Mouse (Mus musculus) kidney, adult 9 months (tissue): ENCODE measurements around the gene Tpo.
A peak's percentile ranks its signal among the peaks of the same experiment; 100 is the strongest.

Experiments
- DNase-seq: peaks from one replicate; pipeline ENCODE4 v3.0.0; 2022

The Tpo gene

GRCm38 (mm10) chr12:30076316-30076715, 56.1 kb downstream of the Tpo start:
- no peak for DNase-seq

GRCm38 (mm10) chr12:30069321-30069720, 63.1 kb downstream of the Tpo start:
- DNase-seq: peak; percentile 24

DNA sequence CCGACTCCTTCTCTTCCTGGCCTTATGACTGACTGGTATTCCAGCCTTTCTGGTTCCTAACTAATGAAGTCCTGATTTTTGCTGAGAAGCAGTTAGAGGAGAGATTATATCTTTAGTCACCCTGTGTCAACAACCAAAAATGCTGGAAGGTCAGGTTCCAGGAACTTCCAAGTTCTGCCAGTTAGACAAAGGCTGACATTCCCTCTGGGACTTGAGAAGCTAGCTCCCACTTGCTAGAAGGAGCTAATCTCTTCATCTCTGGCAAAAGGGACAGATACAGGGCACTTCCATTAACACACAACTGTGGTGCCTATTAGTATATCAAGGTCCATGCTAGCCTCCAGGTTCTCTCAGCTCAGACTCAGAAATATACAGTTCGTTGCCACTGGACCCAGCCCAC, 64.6 kb downstream of the Tpo start:
- no peak for DNase-seq

DNA sequence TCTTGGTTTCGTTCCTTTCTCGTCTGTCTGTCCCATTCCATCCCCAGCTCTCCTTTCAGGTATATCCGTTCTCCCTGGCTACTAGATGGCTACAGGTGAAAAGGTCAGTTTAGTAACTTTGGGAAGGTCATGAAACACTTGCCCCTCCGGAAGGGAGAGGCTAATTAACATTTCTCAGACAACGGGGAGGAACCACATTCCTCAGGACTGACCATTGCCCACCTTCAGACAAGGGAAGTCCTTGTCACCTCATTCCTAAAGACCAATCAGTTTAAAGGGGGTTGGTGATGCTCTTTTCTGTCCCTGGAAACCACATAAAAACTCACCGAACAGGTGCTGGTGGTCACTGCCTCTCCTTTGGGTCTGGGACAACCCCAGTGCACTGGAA, 70.3 kb downstream of the Tpo start:
- no peak for DNase-seq

DNA sequence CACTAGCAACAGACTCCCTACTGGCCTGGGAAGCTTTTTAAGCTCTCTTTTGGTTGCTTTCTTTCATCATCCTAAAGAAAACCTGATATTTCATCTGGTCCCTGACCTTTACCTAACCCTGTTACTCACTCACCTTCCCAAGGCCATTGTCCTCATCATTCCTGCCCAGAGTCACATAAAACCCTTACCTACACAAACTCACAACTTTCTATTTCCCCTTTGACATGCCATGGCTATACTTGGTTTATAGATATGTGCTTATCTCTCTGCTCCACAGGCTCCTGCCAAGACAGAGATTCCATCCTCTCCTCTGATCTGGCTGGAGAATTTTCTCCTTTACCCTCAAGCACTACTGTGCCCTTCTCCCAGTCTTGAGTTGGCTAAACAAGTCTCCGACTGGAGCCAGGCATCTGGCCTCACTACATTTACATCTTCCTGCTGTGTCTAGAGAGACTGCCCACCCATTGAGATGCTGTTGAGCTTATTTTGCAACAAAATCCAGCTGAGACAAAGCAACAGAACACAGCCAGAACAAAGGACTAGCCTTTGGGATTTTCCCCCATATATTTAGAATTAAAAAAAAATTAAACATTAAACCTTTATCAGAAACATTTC, 70.8 kb downstream of the Tpo start:
- no peak for DNase-seq

DNA sequence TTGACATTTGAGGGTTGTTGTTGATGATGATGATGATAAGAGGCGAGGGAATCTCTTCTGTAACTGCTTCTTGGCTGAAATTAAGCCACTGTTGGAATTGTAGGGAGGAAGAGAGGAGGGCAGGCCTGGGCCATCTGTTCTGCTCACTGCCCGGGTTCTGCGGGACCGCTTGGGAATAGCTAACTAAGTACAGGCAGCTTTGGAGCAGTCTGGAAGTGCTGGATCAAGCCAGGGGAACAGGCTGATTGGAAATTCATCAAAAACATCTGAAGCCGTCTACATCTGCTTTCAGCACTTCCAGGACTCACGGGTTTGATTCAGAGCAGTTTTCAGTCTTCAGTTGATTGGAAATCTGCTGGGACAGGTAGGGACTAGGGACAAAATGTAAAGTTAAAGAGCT, 74.4 kb downstream of the Tpo start:
- DNase-seq: no peak

DNA sequence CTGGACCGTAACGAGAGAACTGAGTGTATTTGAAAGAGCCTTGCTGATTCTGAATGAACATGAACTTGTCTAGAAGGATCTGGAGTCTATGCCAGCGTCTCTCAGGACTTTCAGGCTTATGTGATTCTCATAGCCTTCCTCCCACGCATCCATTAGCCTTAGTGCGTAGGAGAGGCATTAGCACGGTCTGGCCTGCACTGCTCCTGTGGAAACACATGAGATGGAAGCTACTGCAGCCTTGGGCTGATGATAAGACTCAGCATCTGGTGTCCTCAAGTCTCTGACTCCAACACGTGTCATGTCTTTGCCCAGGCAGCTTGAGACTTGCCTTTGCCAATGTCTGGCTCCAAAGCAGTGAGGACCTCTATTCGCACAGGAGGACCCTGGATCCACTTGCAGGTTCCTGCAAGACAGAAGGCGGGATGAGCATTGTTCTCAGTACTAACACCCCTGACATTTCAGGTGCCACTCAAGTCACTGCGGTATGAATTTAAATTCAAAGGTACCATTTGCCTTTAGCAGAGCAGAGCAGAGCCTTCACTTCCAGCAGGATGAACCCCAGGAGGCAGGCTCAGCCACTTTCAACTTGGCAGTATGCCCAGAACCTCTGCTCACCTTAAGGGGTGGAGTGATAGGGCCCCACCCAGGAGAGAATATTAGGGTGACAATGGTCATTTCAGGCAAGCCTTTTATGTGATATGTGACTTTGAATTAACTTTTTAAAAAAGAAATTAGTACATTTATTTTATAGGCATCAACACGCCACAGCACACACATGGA, 77.5 kb downstream of the Tpo start:
- no peak for DNase-seq

GRCm38 (mm10) chr12:30050235-30050634, 82.2 kb downstream of the Tpo start:
- DNase-seq: peak; percentile 62

DNA sequence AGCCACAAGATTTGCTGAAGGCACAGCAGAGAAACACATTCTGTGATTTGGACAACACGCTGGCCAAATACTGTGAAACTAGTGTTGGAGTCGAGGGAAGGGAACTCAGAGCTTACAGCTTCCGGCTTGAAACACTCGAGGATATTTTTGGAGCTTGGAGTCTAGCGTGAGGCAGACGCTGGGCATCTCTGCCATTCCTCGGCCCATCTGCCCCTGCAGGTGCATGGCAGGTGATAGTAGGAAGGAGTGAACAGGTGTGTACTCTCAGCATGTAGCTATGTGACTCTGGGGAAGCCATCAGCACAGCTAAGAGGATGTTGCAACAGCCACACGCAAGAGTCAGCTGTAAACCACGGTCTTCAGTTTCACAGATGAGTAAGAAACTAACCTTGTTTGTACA, 82.6 kb downstream of the Tpo start:
- no peak for DNase-seq

DNA sequence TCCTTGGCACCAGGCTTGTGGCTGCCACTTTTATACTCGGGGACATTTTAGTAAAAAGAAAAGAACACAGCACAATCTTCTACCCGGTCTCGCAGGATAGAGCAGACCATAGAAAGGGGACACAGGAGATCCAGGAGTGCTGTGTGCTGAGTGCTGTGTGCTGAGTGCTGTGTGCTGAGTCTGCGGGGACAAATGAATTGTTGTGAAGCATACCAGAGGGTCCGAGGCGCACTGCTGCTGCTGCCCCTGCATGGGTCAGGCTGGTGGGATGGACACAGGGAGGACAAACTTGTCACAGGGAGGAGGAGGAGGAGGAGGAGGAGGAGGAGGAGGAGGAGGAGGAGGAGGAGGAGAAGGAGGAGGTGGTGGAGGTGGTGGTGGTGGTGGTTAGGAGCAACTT, 83.6 kb downstream of the Tpo start:
- no peak for DNase-seq

- DNase-seq: peak; percentile 69
Measured at GRCm38 (mm10) chr12:30040150-30040549, 92.3 kb downstream of the Tpo start.

DNA sequence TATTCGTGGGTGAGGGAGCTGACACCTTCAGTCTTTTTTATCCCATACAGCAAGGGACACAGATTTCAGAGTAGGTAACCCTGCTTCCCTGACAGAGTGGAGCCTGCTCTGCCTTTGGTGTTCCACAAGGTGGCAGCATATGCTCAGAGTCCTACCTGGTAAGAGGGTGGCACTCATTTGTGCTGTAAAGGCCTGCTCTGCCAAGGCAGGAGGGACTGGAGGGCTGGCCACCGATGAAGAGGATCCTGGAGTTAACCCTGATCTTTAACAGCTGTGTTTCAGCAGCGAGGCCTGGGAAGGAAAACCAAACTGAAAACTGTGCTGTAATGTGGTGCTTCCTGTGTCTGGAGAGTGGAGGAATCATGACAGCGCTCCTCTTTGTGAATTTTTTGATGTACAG, 92.9 kb downstream of the Tpo start:
- DNase-seq: peak; percentile 65

GRCm38 (mm10) chr12:30036569-30037055, 95.8 kb downstream of the Tpo start:
- DNase-seq: no peak

DNA sequence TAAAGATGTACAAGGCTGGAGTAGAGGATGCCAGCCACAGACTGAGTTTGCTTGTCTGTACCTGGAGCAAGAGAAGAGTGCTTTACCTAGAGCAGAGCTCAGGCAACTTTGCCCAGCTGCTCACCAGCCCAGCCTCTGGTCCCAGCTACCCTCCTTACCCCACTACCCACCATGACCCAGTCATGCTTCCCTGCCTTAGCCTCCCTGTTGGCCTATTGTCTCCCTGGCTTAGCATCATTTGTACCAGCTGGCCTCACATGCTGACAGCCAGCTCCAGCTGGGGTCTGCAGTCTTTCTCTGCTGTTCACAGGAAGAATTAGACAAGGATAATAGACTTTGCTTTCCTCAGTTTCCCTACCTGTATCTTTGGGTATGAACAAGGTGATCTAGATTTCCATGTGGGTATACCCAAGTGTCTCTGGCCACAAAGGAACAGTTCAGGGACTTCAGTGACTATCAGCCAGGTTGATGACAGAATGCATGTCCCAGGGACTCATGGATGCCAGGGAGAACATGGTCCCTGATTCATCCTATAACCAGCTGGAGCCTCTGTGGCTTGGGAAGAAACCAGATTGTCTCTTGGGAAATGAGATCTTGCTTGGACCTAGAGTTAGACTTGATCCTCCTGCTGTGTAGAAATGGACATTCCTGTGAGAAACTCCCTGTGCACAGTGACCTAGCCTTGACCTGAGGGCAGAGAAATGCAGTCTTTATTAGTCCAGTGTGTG, 96.4 kb downstream of the Tpo start:
- no peak for DNase-seq

DNA sequence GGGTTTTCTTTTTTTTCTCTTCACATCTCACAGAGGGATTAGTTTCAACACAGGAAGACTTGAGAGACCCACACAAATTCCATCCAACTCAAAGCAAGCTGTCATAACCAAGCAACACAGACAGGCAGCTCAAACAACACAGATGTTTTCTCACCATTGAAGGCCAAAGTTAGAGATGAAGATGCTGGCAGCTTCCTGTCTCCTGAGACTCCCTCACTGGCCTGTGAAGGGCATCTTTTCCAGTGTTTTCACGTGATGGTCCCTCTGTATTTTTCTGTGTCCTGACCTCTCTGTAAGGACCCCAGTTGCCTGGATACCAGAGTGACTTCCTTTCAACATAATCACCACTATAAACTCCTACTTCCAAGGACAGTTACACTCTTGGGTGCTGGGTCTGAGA, 97.0 kb downstream of the Tpo start:
- no peak for DNase-seq

DNA sequence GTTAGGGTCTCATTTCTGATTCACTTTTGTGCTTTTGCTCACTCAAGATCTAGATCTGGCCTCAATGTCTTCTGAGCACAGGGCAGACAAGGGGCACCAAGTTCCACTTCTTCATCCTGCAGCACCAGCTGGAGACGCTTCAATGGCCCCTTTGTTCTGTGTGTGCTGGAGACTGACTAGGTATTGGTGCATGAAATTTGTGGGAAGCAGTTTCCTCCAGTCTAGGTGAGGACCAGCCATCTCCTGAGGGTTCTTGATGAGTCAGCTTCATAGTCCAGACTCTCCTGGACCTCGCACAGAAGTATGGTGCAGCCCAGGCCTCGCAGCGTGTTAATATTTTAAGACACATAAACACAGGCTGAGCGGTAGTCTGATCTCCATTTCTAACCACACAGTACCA, 97.7 kb downstream of the Tpo start:
- no peak for DNase-seq

DNA sequence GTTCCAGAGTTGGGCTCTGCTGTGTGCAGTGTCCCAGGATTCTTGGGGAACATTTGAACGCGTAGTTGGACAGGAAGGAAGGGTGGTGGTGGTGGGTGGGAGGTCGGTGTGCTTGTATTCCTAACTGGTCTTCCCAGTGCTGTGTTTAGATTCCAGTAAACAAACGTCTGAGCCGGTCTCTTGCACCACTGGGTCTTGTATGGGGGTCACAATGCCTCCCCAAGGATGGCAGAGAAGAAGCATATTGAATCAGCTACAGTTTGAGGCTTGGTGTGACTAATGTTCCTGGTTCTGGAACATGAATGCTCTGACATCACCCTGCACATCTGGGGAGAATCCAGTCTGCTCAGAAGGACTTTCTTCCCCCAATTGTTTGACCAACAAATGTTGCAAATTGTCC, 101.9 kb downstream of the Tpo start:
- no peak for DNase-seq

- no peak for DNase-seq
Measured at GRCm38 (mm10) chr12:30029111-30029510, 103.3 kb downstream of the Tpo start.

DNA sequence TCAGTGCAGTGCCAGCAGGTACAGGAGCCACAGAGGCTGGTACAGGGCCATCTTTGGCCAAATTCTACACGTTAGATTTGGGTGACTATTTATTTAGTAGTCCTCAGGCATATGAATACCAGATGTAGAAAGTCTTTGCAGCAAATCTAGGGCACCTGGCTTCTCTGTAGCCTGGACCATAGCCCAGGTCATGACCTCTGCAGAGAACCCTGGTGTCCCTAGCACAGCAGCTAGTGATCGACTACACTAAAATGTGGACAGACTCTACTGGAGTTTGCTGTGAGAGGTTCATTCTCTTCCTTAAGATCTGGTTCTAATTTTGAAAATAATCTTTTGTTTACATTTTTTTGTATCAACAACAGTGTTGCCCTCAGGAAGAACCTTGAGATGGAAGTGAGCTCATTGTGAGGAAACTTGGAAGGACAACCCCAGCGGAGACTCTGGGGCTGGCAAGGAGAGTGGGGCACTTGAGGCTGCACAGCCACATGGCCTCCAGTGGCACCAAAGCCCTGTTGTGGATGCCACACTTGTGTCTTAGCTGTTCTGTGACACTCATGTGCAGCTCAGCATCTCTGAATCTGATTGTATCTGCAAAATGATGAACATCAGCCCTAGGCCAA, 104.6 kb downstream of the Tpo start:
- DNase-seq: no peak

DNA sequence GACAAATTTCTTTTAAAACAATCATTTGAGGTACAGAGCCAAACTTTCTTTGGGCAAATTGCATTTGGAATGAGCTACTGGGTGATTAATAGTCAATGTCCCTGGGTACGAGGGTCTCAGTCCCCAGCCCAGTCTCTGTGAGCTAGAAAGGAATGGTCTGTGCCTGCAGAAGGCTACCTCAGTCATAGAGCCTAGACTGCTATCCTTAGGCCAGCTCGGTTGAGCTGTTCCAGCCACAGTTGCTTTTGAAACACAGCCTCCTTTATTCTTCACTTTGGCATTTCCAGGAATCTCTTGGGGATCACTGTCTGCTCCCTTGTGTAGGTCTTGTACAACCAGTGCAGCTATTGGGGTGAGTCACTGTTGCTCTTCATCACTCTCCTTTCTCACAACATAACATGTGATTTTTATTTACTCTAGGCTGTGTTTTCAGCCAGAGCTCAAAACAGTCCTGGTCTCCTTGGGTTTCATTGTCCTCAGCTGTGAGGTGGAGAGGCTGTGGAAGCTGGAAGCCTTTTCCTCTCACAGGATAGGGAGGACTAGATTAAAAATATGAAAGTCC, 108.1 kb downstream of the Tpo start:
- no peak for DNase-seq

GRCm38 (mm10) chr12:30023491-30023890, 108.9 kb downstream of the Tpo start:
- peak; percentile 80 for DNase-seq

- DNase-seq: no peak
Measured at GRCm38 (mm10) chr12:30020447-30020846, 112.0 kb downstream of the Tpo start.

GRCm38 (mm10) chr12:30017131-30017530, 115.3 kb downstream of the Tpo start:
- no peak for DNase-seq
